Mouse (Mus musculus) adrenal gland, postnatal 36 days (tissue): ENCODE measurements around the gene 1700086D15Rik. TPM values are rescaled to one million over a fixed set of nuclear protein-coding genes. Genes with fewer than 3 reads are reported as not detected.

Experiments
- DNase-seq, 2 experiments: peaks; one replicate each; pipeline ENCODE4 v3.0.0; 2021; ENCODE audit warnings: mixed read lengths in 1 of 2
- long read RNA-seq, 2 experiments: library from polyadenylated mRNA; stranded (forward); transcript quantifications; one replicate each; pipeline ENCODE4 v2.0.0; 2021; ENCODE audit warnings: borderline sequencing depth in 2 of 2
- total RNA-seq, 2 experiments: library from RNA; stranded (reverse); gene quantifications; 2 replicates each; pipeline ENCODE4 v1.2.3; 2021

Gene 1700086D15Rik
- under 1 TPM; 0.33 to 0.36 TPM for total RNA-seq
- long read RNA-seq, experiment 1: 0 reads
- long read RNA-seq, experiment 2: 0 reads

DNA sequence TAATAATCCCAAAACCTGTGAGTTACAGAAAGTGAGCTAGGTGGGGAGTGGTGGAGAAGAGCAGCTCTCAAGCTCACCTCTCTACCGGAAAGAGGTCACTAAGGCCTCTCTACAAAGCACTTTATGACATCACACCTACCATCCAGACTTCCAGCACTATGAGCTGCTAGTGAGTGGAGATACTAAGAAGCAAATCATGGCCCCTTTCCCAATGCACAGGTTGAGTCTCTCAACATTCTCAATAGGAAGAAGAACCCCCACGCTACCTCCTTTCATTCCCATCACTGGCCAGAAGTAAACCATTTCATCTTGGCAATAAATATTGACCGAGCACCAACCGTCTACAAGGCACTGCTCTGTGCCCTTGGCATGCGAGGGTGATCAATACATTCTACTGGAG is at the start of gene 1700086D15Rik:
1700086D15Rik (minus strand) TSS at position 101 of the 400 bp plus-strand sequence.
- no peak for DNase-seq

- peak; percentile 21 to 48 for DNase-seq
Measured at GRCm38 (mm10) chr11:65209441-65209840, 49.8 kb upstream of the 1700086D15Rik start.

GRCm38 (mm10) chr11:65205306-65205705 is 45.6 kb upstream of the 1700086D15Rik start:
- DNase-seq: no peak

- no peak for DNase-seq
Measured at GRCm38 (mm10) chr11:65204651-65205050, 45.0 kb upstream of the 1700086D15Rik start.

GRCm38 (mm10) chr11:65203020-65203419 is 43.3 kb upstream of the 1700086D15Rik start:
- no peak for DNase-seq

GRCm38 (mm10) chr11:65202236-65202635 is 42.5 kb upstream of the 1700086D15Rik start:
- DNase-seq: no peak

DNA sequence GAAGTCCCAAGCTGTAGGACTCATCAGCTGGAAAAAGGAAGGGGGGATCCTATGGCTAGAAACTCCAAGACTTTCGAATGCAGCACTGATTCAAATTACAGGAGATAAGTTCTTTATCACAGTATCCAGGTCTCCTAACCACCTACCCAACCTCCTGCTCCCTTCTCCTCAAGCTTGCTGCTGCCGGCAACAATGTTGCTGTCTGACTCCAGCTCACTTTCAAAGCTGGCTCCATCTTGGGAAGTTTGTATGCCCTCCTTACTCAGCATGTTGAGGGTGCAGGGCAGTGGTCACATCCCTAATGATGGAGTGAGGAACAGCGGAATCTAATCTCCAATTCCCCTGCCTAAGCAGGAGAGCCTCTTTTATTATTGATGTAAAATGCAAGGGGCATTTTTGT is 38.3 kb upstream of the 1700086D15Rik start:
- no peak for DNase-seq

GRCm38 (mm10) chr11:65197280-65197679 is 37.6 kb upstream of the 1700086D15Rik start:
- DNase-seq: peak; percentile 53 to 80

DNA sequence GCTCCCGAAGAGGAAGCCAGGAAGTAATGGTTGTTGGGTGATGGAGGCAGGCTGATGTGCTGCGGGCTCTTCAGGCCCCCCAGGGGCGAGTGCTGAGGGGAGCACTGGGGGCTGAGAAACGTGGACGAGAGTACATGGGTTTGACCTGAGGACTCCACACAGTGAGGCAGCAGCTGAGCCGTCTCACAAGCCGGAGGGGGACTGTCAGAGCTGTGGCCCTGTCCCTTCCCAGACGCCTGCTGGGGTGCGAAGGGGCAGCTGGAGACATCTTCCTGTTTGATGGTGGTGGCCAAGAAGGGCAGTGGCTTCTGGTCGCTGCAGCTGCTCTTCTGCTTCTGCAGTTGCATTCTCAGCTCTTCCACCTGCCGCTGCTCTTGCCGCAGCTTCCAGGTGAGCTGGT is 27.3 kb upstream of the 1700086D15Rik start:
- DNase-seq: no peak

GRCm38 (mm10) chr11:65185114-65185513 is 25.4 kb upstream of the 1700086D15Rik start:
- DNase-seq: no peak

DNA sequence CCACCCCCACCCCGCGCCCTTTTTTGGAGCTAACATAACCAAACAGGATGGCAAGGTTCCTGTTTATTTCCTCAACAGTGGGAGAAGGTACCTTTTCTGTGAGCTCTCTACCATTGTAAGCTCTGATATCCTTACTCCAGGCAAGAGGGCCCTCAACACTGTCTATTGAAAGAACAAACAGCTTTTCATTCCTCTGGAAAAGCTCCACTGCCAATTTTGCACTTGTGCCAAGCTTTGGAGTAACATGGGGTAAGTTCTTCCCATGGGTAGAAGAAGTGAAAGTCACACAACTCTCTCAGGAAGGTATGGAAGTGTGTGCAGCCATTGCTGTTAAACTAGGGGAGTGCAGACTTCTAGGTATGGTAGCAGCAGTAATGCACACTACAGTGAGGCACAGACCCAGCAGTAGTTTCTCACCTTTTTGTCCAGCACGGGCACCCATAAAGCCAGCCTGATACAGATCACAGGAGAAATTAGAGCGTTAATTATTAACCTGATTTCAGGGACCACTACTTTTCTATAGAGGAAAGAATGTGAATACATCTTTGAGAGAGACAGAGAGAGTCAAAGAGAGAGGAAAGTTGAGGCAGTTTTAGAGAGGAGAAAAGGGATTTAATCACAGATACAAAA is 10.5 kb upstream of the 1700086D15Rik start:
- no peak for DNase-seq

- DNase-seq: peak; percentile 80 to 85
Measured at GRCm38 (mm10) chr11:65162767-65163120, 3.1 kb upstream of the 1700086D15Rik start, which contains the start of gene Arhgap44. TSS of gene Arhgap44 (minus strand) at chr11:65162961.

GRCm38 (mm10) chr11:65161881-65162766 is 2.4 kb upstream of the 1700086D15Rik start:
- DNase-seq: peak in 1 of 2 experiments; percentile 14

- DNase-seq: no peak
Measured at GRCm38 (mm10) chr11:65160991-65161880, 1.5 kb upstream of the 1700086D15Rik start.

GRCm38 (mm10) chr11:65158658-65158990 is 1.1 kb downstream of the 1700086D15Rik start:
- DNase-seq: no peak

GRCm38 (mm10) chr11:65157966-65158657 is 1.6 kb downstream of the 1700086D15Rik start:
- no peak for DNase-seq

DNA sequence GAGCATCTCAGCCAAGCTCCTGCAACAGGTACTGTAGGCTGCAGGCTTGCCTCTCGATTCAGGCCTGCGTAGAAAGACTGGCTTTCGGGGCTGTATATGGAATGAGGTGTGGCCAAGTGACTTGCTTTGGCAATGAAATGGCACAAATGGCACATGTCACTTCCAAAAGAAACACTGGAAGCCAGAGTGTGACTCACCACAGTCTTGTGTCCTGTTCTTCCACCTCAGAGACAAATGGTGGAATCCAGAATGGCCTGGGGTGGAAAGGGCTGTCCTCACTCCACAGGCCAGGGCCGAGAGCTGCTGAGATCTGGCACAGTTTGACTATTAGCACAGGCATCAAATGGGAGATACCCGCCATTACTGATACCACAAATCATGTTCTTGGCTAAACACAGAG is 6.7 kb downstream of the 1700086D15Rik start:
- no peak for DNase-seq

- DNase-seq: no peak
Measured at GRCm38 (mm10) chr11:65148441-65148840, 11.2 kb downstream of the 1700086D15Rik start.

DNA sequence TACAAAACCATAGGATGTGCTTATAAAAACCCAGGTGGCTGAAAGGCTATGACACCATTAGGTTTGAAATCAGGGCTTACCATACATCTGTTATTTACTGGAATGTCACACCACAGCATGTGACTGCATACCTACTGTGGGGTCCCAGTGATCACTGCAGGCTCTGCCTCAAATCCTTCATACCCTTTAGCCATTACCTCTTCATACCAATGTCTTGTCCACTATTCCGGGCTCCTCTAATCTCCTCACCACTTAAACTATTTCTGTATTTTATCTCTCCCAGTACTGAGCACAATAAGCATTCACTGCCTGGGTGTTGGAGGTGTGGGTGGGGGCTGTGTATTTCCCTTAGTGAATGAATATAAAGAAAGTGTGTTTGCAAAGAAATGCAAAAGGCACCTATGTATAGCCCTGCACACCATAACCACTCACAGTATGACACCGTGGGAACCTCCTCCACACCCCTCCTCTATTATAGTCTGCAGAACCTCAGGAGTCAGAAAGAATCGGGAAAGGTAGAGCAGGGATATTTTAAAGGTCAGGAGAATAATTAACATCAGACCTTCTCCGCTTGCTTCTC is 16.8 kb downstream of the 1700086D15Rik start:
- no peak for DNase-seq

GRCm38 (mm10) chr11:65139030-65139429 is 20.7 kb downstream of the 1700086D15Rik start:
- no peak for DNase-seq

DNA sequence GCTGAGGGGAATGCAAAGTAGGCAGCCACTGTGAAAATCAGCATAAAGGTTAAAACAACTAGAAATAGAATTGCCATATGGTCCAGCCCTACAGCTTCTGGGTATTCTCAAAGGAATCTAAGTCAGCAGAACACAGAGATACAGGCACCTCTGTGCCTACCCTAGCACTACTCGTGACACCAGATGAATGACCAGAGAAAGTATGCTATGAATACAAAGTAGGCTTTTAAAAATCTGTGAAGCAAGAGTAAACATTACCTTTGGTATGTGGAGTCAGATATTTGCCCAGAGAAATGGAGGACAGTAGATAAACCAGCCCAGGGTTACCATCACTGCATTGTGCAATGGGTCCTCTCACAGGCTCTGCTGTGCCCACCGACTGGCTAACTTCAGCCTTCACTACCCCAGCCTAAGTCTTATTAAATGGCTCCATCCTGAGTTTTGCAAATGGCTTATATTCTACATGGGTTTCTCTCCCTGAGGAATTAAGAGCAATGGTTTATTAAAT is 22.5 kb downstream of the 1700086D15Rik start:
- no peak for DNase-seq
